Mouse (Mus musculus) erythroid progenitor cell, adult 5-6 weeks (primary cell): ENCODE measurements around the gene Xpo5. TPM values are rescaled to one million over a fixed set of nuclear protein-coding genes. Genes with fewer than 3 reads are reported as not detected.
A peak's percentile ranks its signal among the peaks of the same experiment; 100 is the strongest.

Experiments used
- ATAC-seq: replicated peaks from 2 replicates; pipeline ENCODE4 v1.8.0; 2016; ENCODE audit warnings: moderate number of reproducible peaks, mild to moderate bottlenecking, moderate TSS enrichment, inconsistent platforms; ENCODE audit not compliant: poor library complexity, low FRiP score, severe bottlenecking
- total RNA-seq, 2 experiments: library from RNA; stranded (forward) in 1 of 2; stranded (reverse) in 1 of 2; fragments of 150-400 nt in 1 of 2; fragments of 186-747, 209-891 nt in 1 of 2; gene quantifications; 2 replicates each; pipeline versions ENCODE4 v1.2.3 to v1.2.4; 2015 to 2017; ENCODE audit warnings: low replicate concordance in 2 of 2

Xpo5 gene
- total RNA-seq, 2 experiments from 2014 or later, result 26.8 to 32.0 TPM

GRCm38 (mm10) chr17:46278011-46278765 is 75.6 kb downstream of the Xpo5 start:
- ATAC-seq, result no peak

GRCm38 (mm10) chr17:46282483-46283123 is 80.0 kb downstream of the Xpo5 start, which contains the start of gene Tjap1:
Gene Tjap1, minus strand, starts transcription at chr17:46283026.
- peak; percentile 98 for ATAC-seq

GRCm38 (mm10) chr17:46283140-46283539 is 80.6 kb downstream of the Xpo5 start:
- 0 out of 2 replicates have a peak, but pooled peaks have one; percentile 12 for ATAC-seq

GRCm38 (mm10) chr17:46283911-46284310 is 81.3 kb downstream of the Xpo5 start:
- no peak for ATAC-seq

- ATAC-seq, result no peak
These were observed 82.1 kb downstream of the Xpo5 start for GRCm38 (mm10) chr17:46284653-46285052.

GRCm38 (mm10) chr17:46285407-46285806 is 82.8 kb downstream of the Xpo5 start:
- no peak for ATAC-seq

- ATAC-seq, result no peak
These were observed 85.1 kb downstream of the Xpo5 start for GRCm38 (mm10) chr17:46287678-46288095.

Other genes starting within 250 kb of the Xpo5 start
- gene Vegfa, start 170.4 kb upstream of the Xpo5 start, total RNA-seq (2015; ENCODE audit: low replicate concordance), result 0.42 and 11.2 TPM in 2 replicates
- 3.5 and 6.4 TPM in 2 replicates for gene Vegfa, start 170.4 kb upstream of the Xpo5 start, total RNA-seq (2017; ENCODE audit: low replicate concordance)
- gene Mrps18a, start 91.8 kb upstream of the Xpo5 start, total RNA-seq (2015; ENCODE audit: low replicate concordance), result 11.3 and 22.7 TPM in 2 replicates
- gene Mrps18a, start 91.8 kb upstream of the Xpo5 start, total RNA-seq (2017; ENCODE audit: low replicate concordance), result 9.0 and 19.4 TPM in 2 replicates
- 3.8 and 6.8 TPM in 2 replicates for gene Rsph9, start 58.6 kb upstream of the Xpo5 start, total RNA-seq (2015; ENCODE audit: low replicate concordance)
- 9.9 TPM in 1 of 2 replicates, not detected in the other for gene Rsph9, start 58.6 kb upstream of the Xpo5 start, total RNA-seq (2017; ENCODE audit: low replicate concordance)
- 75.0 and 75.3 TPM in 2 replicates for gene Mad2l1bp, start 49.2 kb upstream of the Xpo5 start, total RNA-seq (2015; ENCODE audit: low replicate concordance)
- gene Mad2l1bp, start 49.2 kb upstream of the Xpo5 start, total RNA-seq (2017; ENCODE audit: low replicate concordance), result 22.3 and 26.2 TPM in 2 replicates
- 369 and 467 TPM in 2 replicates for gene Gtpbp2, start 41.8 kb upstream of the Xpo5 start, total RNA-seq (2015; ENCODE audit: low replicate concordance)
- 572 and 831 TPM in 2 replicates for gene Gtpbp2, start 41.8 kb upstream of the Xpo5 start, total RNA-seq (2017; ENCODE audit: low replicate concordance)
- 40.4 and 61.2 TPM in 2 replicates for gene Polh, start 137 bp upstream of the Xpo5 start, total RNA-seq (2015; ENCODE audit: low replicate concordance)
- 96.1 and 102 TPM in 2 replicates for gene Polh, start 137 bp upstream of the Xpo5 start, total RNA-seq (2017; ENCODE audit: low replicate concordance)
- gene Polr1c, start 45.3 kb downstream of the Xpo5 start, total RNA-seq (2015; ENCODE audit: low replicate concordance), result 25.6 and 26.4 TPM in 2 replicates
- gene Polr1c, start 45.3 kb downstream of the Xpo5 start, total RNA-seq (2017; ENCODE audit: low replicate concordance), result 5.8 and 24.9 TPM in 2 replicates
- 46.5 and 53.7 TPM in 2 replicates for gene Yipf3, start 45.3 kb downstream of the Xpo5 start, total RNA-seq (2015; ENCODE audit: low replicate concordance)
- 15.3 and 22.5 TPM in 2 replicates for gene Yipf3, start 45.3 kb downstream of the Xpo5 start, total RNA-seq (2017; ENCODE audit: low replicate concordance)
- gene Lrrc73, start 50.7 kb downstream of the Xpo5 start, total RNA-seq (2015; ENCODE audit: low replicate concordance), result not detected in 2 replicates
- gene Lrrc73, start 50.7 kb downstream of the Xpo5 start, total RNA-seq (2017; ENCODE audit: low replicate concordance), result 0.39 TPM in 1 of 2 replicates, not detected in the other
- gene Tjap1, start 80.2 kb downstream of the Xpo5 start, total RNA-seq (2015; ENCODE audit: low replicate concordance), result 2.2 and 21.8 TPM in 2 replicates
- 6.5 and 53.0 TPM in 2 replicates for gene Tjap1, start 80.2 kb downstream of the Xpo5 start, total RNA-seq (2017; ENCODE audit: low replicate concordance)
- not detected in 2 replicates for gene Dlk2, start 94.6 kb downstream of the Xpo5 start, total RNA-seq (2015; ENCODE audit: low replicate concordance)
- not detected in 2 replicates for gene Dlk2, start 94.6 kb downstream of the Xpo5 start, total RNA-seq (2017; ENCODE audit: low replicate concordance)
- gene Abcc10, start 125.6 kb downstream of the Xpo5 start, total RNA-seq (2015; ENCODE audit: low replicate concordance), result not detected in 2 replicates
- gene Abcc10, start 125.6 kb downstream of the Xpo5 start, total RNA-seq (2017; ENCODE audit: low replicate concordance), result 0.53 TPM in 1 of 2 replicates, not detected in the other
- 0.72 and 8.8 TPM in 2 replicates for gene Zfp318, start 180.9 kb downstream of the Xpo5 start, total RNA-seq (2015; ENCODE audit: low replicate concordance)
- 3.3 and 10.1 TPM in 2 replicates for gene Zfp318, start 180.9 kb downstream of the Xpo5 start, total RNA-seq (2017; ENCODE audit: low replicate concordance)
- not detected in 2 replicates for gene Crip3, start 226.1 kb downstream of the Xpo5 start, total RNA-seq (2015; ENCODE audit: low replicate concordance)
- not detected in 2 replicates for gene Crip3, start 226.1 kb downstream of the Xpo5 start, total RNA-seq (2017; ENCODE audit: low replicate concordance)
- not detected in 2 replicates for gene Slc22a7, start 235.7 kb downstream of the Xpo5 start, total RNA-seq (2015; ENCODE audit: low replicate concordance)
- gene Slc22a7, start 235.7 kb downstream of the Xpo5 start, total RNA-seq (2017; ENCODE audit: low replicate concordance), result not detected in 2 replicates